Mouse (Mus musculus): Measurements from ENCODE around the gene Dnajc4. TPM values are rescaled to one million over a fixed set of nuclear protein-coding genes. Genes with fewer than 3 reads are reported as not detected.

Dnajc4 gene
- polyA plus RNA-seq, 1 experiment from 2014 or later = 23.3 TPM

DNA sequence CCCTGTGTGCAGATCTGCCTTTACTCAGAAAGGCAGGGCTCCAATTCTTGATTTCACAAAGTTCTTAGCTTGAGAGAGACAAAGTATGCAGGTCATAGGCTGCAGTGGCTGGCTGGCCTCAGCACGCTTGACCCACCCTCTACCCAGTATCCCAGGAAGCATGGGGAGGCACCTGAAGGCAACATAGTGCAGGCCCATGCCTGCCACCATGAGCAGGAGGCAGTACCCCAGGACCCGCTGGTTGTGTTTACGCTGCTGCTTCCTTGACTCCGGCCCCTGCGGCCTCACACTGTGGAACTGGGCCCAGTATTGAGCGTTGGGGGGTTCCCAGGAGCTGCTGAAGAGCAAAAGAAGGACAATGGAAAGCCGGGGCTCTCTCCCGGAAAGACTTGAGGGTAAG, 3.1 kb downstream of the Dnajc4 start:
- no peak overlapping the region for H3K9ac ChIP-seq (ENCODE audit: low read length)
- no peak overlapping the region for H3K4me2 ChIP-seq (ENCODE audit: low read length)
- no peak overlapping the region for H3K4me3 ChIP-seq (ENCODE audit: low read depth, low read length)
- H3K36me3 ChIP-seq (ENCODE audit: control insufficient read depth, insufficient read depth, low read length) = peaks cover 12% of the 10 kb centered on the region
- H3K4me1 ChIP-seq (replicated peaks; ENCODE audit: control insufficient read depth, insufficient read depth, low read length) = peaks cover 20% of the 10 kb centered on the region
- DNase-seq (ENCODE audit: low spot score) (no peak), ATAC-seq (replicated peaks; ENCODE audit: low FRiP score, low TSS enrichment, low read depth) (no peak)
- WGBS = 86% methylated on average over 8 of the region's 8 CpGs
- no peaks in the 10 kb centered on the region for H3K9me3 ChIP-seq (ENCODE audit: control insufficient read depth, low read length)
- H3K27ac ChIP-seq (ENCODE audit: low read depth) = no peak overlapping the region
- H3K27me3 ChIP-seq (replicated peaks; ENCODE audit: control insufficient read depth, insufficient read depth, low read length) = no peaks in the 10 kb centered on the region

GRCm38 (mm10) chr19:6987904-6988285, 4.5 kb downstream of the Dnajc4 start:
- WGBS = 5% methylated on average over 8 of the region's 8 CpGs
- H3K36me3 ChIP-seq (ENCODE audit: control insufficient read depth, insufficient read depth, low read length) = peaks cover 24% of the 10 kb centered on the region
- H3K4me3 ChIP-seq (ENCODE audit: low read depth, low read length) = peak overlapping the region; percentile 87
- ATAC-seq (replicated peaks; ENCODE audit: low FRiP score, low TSS enrichment, low read depth) (peak; percentile 3; the same call in 1 of the 2 replicates), DNase-seq (ENCODE audit: low spot score) (no peak)
- H3K4me2 ChIP-seq (ENCODE audit: low read length) = peak overlapping the region; percentile 65
- H3K27me3 ChIP-seq (replicated peaks; ENCODE audit: control insufficient read depth, insufficient read depth, low read length) = no peaks in the 10 kb centered on the region
- H3K4me1 ChIP-seq (replicated peaks; ENCODE audit: control insufficient read depth, insufficient read depth, low read length) = peaks cover 20% of the 10 kb centered on the region
- peak overlapping the region; percentile 16; the same call in 1 of the 2 replicates for H3K27ac ChIP-seq (ENCODE audit: low read depth)
- no peaks in the 10 kb centered on the region for H3K9me3 ChIP-seq (ENCODE audit: control insufficient read depth, low read length)
- peak overlapping the region; percentile 85 for H3K9ac ChIP-seq (ENCODE audit: low read length)

DNA sequence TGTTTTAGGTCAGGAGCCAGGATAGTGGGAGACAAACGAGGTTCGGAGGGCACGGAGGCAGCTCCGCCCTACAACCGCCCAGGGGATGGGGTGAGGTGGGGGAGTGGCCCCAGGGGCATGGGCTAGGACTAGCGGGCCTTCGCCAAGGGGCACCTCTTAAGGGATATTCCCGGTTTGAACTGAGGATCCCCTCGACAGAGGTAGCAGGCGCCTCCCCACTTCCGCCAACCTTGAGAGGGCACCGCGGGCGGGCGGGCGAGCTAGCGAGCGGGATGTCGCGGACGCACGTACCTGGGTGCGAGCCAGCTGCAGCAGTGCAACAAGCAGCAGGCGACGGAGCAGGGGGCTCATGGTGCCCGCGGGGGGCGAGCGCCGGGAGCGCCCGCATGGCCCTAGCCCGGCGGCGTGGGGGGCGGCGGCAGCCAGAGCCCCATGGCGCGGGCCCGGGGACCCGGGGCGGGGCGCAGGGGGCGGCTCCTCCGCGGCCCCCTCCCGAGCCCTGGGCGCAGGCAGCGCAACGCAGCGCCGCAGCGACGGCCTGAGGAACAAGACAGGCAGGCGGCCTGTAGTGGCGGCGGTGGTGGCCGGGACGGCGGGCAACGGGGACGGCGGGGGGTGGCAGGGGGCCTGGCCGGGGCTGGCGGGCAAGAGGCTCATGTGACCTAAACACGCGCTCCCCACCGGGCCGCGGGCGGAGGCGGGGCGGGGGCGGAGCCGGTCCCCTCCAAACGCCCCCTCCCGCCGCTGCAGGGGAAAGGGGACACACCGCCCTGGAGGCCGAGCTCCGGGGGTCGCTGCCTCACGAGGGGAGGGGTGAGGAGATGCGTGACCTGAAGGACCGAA, 5.1 kb downstream of the Dnajc4 start, which contains the start of gene Vegfb:
Vegfb (minus strand) TSS at position 591 of the 843 bp plus-strand sequence.
- ATAC-seq (replicated peaks; ENCODE audit: low FRiP score, low TSS enrichment, low read depth) = peak; percentile 45
- H3K36me3 ChIP-seq (ENCODE audit: control insufficient read depth, insufficient read depth, low read length) = peaks cover 31% of the 10 kb centered on the region
- H3K27me3 ChIP-seq (replicated peaks; ENCODE audit: control insufficient read depth, insufficient read depth, low read length) = no peaks in the 10 kb centered on the region
- peak; percentile 82 for DNase-seq (ENCODE audit: low spot score)
- H3K4me3 ChIP-seq (ENCODE audit: low read depth, low read length) = peak within 1 kb of the TSS; percentile 87
- whole genome bisulfite sequencing = 1% methylated on average over 80 of the region's 85 CpGs
- H3K9me3 ChIP-seq (ENCODE audit: control insufficient read depth, low read length) = no peaks in the 10 kb centered on the region
- peak within 1 kb of the TSS; percentile 85 for H3K9ac ChIP-seq (ENCODE audit: low read length)
- peak within 1 kb of the TSS; percentile 76 for H3K27ac ChIP-seq (ENCODE audit: low read depth)
- peaks cover 20% of the 10 kb centered on the region for H3K4me1 ChIP-seq (replicated peaks; ENCODE audit: control insufficient read depth, insufficient read depth, low read length)
- peak within 1 kb of the TSS; percentile 65 for H3K4me2 ChIP-seq (ENCODE audit: low read length)

DNA sequence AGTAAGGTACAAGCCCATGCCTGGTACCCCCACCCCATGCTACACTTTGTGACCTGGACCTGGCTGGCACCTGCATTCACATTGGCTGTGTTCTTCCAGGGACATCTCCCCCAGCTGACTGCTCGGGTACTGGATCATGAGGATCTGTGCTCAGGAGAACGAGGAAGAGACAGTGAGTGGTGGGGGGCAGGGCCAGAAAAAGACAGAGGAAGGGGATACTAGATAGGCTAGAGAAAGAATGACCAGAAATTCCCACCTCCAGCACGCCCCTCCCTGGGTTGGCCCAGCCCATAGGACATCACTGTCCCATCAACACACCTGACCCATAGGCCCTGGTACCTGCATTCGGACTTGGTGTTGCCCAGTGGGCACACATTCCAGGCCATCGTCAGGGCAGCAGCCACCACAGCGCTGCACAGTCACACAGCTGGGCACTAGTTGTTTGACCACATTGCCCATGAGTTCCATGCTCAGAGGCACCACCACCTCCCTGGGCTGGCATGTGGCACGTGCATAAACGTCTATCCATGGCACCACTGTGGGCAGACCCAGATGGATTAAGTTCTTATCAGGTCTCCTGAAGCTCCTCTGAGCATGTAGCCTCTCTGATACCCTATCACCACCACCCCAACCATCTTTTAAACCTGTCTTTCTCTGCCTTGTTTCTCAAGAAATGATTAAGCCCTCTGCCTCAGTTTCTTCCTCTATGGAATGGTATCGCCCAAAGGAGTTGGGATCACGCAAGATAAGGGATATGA, 6.2 kb downstream of the Dnajc4 start:
- Histone ChIP-seq H3K36me3 (ENCODE audit: control insufficient read depth, insufficient read depth, low read length) (peaks cover 34% of the 10 kb centered on the region), H3K9ac (ENCODE audit: low read length) (peak overlapping the region; percentile 85), H3K9me3 (ENCODE audit: control insufficient read depth, low read length) (no peaks in the 10 kb centered on the region), H3K27me3 (replicated peaks; ENCODE audit: control insufficient read depth, insufficient read depth, low read length) (no peaks in the 10 kb centered on the region), H3K4me2 (ENCODE audit: low read length) (peak overlapping the region; percentile 65), H3K4me1 (replicated peaks; ENCODE audit: control insufficient read depth, insufficient read depth, low read length) (peaks cover 16% of the 10 kb centered on the region), H3K4me3 (ENCODE audit: low read depth, low read length) (peak overlapping the region; percentile 87), H3K27ac (ENCODE audit: low read depth) (no peak overlapping the region)
- no peak for DNase-seq (ENCODE audit: low spot score)
- WGBS = 76% methylated on average over 10 of the region's 10 CpGs
- no peak for ATAC-seq (replicated peaks; ENCODE audit: low FRiP score, low TSS enrichment, low read depth)

DNA sequence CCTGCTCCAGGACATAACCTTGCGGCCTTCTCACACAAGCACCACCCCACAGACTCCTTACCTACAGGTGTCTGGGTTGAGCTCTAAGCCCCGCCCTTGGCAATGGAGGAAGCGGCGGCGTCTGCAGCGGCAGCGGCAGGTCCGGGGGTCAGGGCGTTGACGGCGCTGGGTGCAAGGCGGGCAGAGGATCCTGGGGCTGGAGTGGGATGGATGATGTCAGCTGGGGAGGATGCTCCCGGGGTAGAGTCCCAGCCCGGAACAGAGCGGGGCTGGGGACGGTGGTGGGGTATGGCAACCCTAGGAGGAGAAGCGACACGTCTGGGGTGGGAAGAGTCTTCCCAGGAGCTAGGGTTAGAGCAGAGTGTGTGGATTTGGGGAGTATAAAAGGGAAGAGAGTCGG, 7.1 kb downstream of the Dnajc4 start:
- WGBS = 84% methylated on average over 19 of the region's 19 CpGs
- H3K27me3 ChIP-seq (replicated peaks; ENCODE audit: control insufficient read depth, insufficient read depth, low read length) = no peaks in the 10 kb centered on the region
- ATAC-seq (replicated peaks; ENCODE audit: low FRiP score, low TSS enrichment, low read depth) = no peak
- H3K9me3 ChIP-seq (ENCODE audit: control insufficient read depth, low read length) = no peaks in the 10 kb centered on the region
- no peak overlapping the region for H3K27ac ChIP-seq (ENCODE audit: low read depth)
- H3K4me3 ChIP-seq (ENCODE audit: low read depth, low read length) = no peak overlapping the region
- H3K9ac ChIP-seq (ENCODE audit: low read length) = no peak overlapping the region
- peaks cover 34% of the 10 kb centered on the region for H3K36me3 ChIP-seq (ENCODE audit: control insufficient read depth, insufficient read depth, low read length)
- H3K4me1 ChIP-seq (replicated peaks; ENCODE audit: control insufficient read depth, insufficient read depth, low read length) = peaks cover 20% of the 10 kb centered on the region
- no peak overlapping the region for H3K4me2 ChIP-seq (ENCODE audit: low read length)
- DNase-seq (ENCODE audit: low spot score) = no peak

- ATAC-seq (replicated peaks; ENCODE audit: low FRiP score, low TSS enrichment, low read depth) = no peak
- WGBS = 93% methylated on average over 5 of the region's 5 CpGs
Measured at GRCm38 (mm10) chr19:6983621-6984020, 8.8 kb downstream of the Dnajc4 start.

DNA sequence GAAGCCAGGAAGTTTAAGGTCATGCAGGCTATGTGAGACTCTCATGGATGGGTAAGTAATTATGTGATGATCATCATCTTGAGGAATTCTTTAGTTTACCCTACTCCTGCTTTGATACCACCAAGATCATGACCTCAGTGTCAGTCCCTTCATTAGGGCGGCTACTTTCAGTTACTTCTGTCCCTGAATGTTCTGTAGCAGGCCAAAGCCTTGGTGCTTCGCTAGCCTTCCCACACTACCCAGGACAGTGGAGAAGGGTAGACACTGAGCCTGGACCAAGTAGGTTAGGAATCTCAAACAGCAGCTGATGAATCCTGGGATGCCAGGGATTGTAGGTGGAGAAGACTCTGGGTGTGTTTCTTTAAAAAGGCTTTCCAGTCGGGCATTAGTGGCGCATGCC, 10.9 kb downstream of the Dnajc4 start:
- WGBS = 87% methylated on average over 4 of the region's 4 CpGs
- ATAC-seq (replicated peaks; ENCODE audit: low FRiP score, low TSS enrichment, low read depth) = no peak
- Histone ChIP-seq H3K36me3 (ENCODE audit: control insufficient read depth, insufficient read depth, low read length) (peaks cover 53% of the 10 kb centered on the region), H3K9ac (ENCODE audit: low read length) (no peak overlapping the region), H3K27ac (ENCODE audit: low read depth) (no peak overlapping the region), H3K4me1 (replicated peaks; ENCODE audit: control insufficient read depth, insufficient read depth, low read length) (peaks cover 26% of the 10 kb centered on the region), H3K27me3 (replicated peaks; ENCODE audit: control insufficient read depth, insufficient read depth, low read length) (no peaks in the 10 kb centered on the region), H3K4me2 (ENCODE audit: low read length) (peak overlapping the region; percentile 82; the same call in 1 of the 2 replicates), H3K9me3 (ENCODE audit: control insufficient read depth, low read length) (no peaks in the 10 kb centered on the region), H3K4me3 (ENCODE audit: low read depth, low read length) (peak overlapping the region; percentile 70; the same call in 1 of the 2 replicates)
- no peak for DNase-seq (ENCODE audit: low spot score)

More at GRCm38 (mm10) chr19:6983621-6984020, 8.8 kb downstream of the Dnajc4 start:
- peaks cover 27% of the 10 kb centered on the region for H3K4me1 ChIP-seq (replicated peaks; ENCODE audit: control insufficient read depth, insufficient read depth, low read length)
- H3K36me3 ChIP-seq (ENCODE audit: control insufficient read depth, insufficient read depth, low read length) = peaks cover 35% of the 10 kb centered on the region
- DNase-seq (ENCODE audit: low spot score) = no peak
- H3K27ac ChIP-seq (ENCODE audit: low read depth) = no peak overlapping the region
- H3K4me2 ChIP-seq (ENCODE audit: low read length) = no peak overlapping the region
- no peaks in the 10 kb centered on the region for H3K27me3 ChIP-seq (replicated peaks; ENCODE audit: control insufficient read depth, insufficient read depth, low read length)
- H3K9ac ChIP-seq (ENCODE audit: low read length) = no peak overlapping the region
- no peak overlapping the region for H3K4me3 ChIP-seq (ENCODE audit: low read depth, low read length)
- H3K9me3 ChIP-seq (ENCODE audit: control insufficient read depth, low read length) = no peaks in the 10 kb centered on the region

- peaks cover 53% of the 10 kb centered on the region for H3K36me3 ChIP-seq (ENCODE audit: control insufficient read depth, insufficient read depth, low read length)
- no peaks in the 10 kb centered on the region for H3K27me3 ChIP-seq (replicated peaks; ENCODE audit: control insufficient read depth, insufficient read depth, low read length)
- H3K4me2 ChIP-seq (ENCODE audit: low read length) = peak within 1 kb of the TSS; percentile 82
- peak within 1 kb of the TSS; percentile 70 for H3K4me3 ChIP-seq (ENCODE audit: low read depth, low read length)
- DNase-seq (ENCODE audit: low spot score) = peak; percentile 99
- WGBS = 2% methylated on average over 38 of the region's 38 CpGs
- H3K27ac ChIP-seq (ENCODE audit: low read depth) = peak within 1 kb of the TSS; percentile 85
- H3K9ac ChIP-seq (ENCODE audit: low read length) = peak within 1 kb of the TSS; percentile 82
- H3K9me3 ChIP-seq (ENCODE audit: control insufficient read depth, low read length) = no peaks in the 10 kb centered on the region
- ATAC-seq (replicated peaks; ENCODE audit: low FRiP score, low TSS enrichment, low read depth) = peak; percentile 86
- H3K4me1 ChIP-seq (replicated peaks; ENCODE audit: control insufficient read depth, insufficient read depth, low read length) = peaks cover 27% of the 10 kb centered on the region
Measured at GRCm38 (mm10) chr19:6980381-6981093, 11.8 kb downstream of the Dnajc4 start, which contains the start of gene Fkbp2. Gene Fkbp2, minus strand, starts transcription at chr19:6980501.
